Mouse (Mus musculus) bone marrow, adult 2 months (tissue): Measurements from ENCODE around the gene Osbpl6. TPM values are rescaled to one million over a fixed set of nuclear protein-coding genes. Genes with fewer than 3 reads are reported as not detected.

ENCODE experiments used
- H3K27ac ChIP-seq: fragments of 200-500 bp; 2 replicates; pipeline ENCODE4 v1.5.1; 2012; ENCODE audit warnings: low read depth, mild to moderate bottlenecking, control low read depth, inconsistent platforms, low read length; ENCODE audit not compliant: control insufficient read depth, poor library complexity, insufficient read depth
- H3K4me1 ChIP-seq: fragments of 200-500 bp; 2 replicates; pipeline ENCODE4 v1.6.1; 2011; ENCODE audit warnings: low read length; ENCODE audit not compliant: control insufficient read depth, insufficient read depth
- H3K4me3 ChIP-seq: fragments of 200-500 bp; replicated peaks from 2 replicates; pipeline ENCODE3; 2011; ENCODE audit warnings: mild to moderate bottlenecking, low read depth, low read length, control low read depth; ENCODE audit not compliant: control insufficient read depth
- CTCF ChIP-seq: fragments of 200-500 bp; IDR thresholded peaks from 2 replicates; pipeline ENCODE4 v1.5.1; 2011; ENCODE audit warnings: low read length, control low read depth; ENCODE audit not compliant: control insufficient read depth, insufficient read depth
- POLR2A ChIP-seq: fragments of 200-500 bp; IDR thresholded peaks from 2 replicates; pipeline ENCODE4 v1.6.1; 2011; ENCODE audit warnings: low read depth, mild to moderate bottlenecking, control low read depth, low read length, borderline replicate concordance; ENCODE audit not compliant: control insufficient read depth
- WGBS: fragments of 180-500 bp; shearing (Covaris S2); methylation state at CpG from one replicate; pipeline ENCODE4 v1.1.7; 2018; 5-methylcytosine and 5-hydroxymethylcytosine counted together
- polyA plus RNA-seq: library from polyadenylated mRNA; stranded (reverse); fragments of >200 nt; gene quantifications from 2 replicates; pipeline ENCODE4 v1.2.4, GENCODE M21; 2011; ENCODE audit warnings: low replicate concordance; ENCODE audit not compliant: missing spikeins, insufficient read depth, insufficient read length

Osbpl6 gene
- 0.92 TPM in 1 of 2 replicates, not detected in the other for polyA plus RNA-seq

GRCm38 (mm10) chr2:76406151-76406936 is at the start of gene Osbpl6:
Gene Osbpl6, plus strand, starts transcription at chr2:76406508.
- whole genome bisulfite sequencing, result 1% methylated on average over 86 of the region's 89 CpGs
- no peaks in the 10 kb centered on the region for H3K4me1 ChIP-seq
- TF ChIP-seq CTCF (no peak), POLR2A (no peak)

DNA sequence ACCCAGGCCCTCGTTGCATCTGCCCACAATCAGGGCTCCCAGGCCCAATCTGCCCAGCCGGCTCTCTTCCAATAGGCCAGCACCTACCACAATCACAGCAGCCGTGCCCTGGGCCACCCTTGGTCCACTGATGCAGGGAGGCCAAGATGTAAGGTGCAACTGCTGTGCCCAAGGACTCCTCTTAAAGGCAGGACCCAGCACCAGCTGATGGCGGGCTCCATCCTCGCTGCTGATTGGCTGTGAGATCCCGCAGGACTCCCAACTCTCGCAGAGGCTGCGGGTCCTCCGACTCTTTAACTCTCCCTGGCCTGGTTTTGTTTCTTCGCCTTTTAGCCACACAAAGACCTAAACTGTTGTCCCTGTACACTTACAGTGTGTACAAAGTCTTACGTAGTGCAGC is 46.1 kb upstream of the Osbpl6 start, which contains the start of gene Cyct:
Gene Cyct, minus strand, starts transcription at position 225 of the 400 bp plus-strand sequence.
- Histone ChIP-seq H3K4me3 (no peak within 1 kb of the TSS), H3K4me1 (no peaks in the 10 kb centered on the region)
- WGBS, result 82% methylated on average over 11 of the region's 11 CpGs

More at GRCm38 (mm10) chr2:76406151-76406936, at the start of gene Osbpl6:
- Histone ChIP-seq H3K27ac (no peak within 1 kb of the TSS), H3K4me3 (peak within 1 kb of the TSS; percentile 12)

GRCm38 (mm10) chr2:76362111-76362510 is 44.2 kb upstream of the Osbpl6 start:
- H3K4me3 ChIP-seq, result no peak overlapping the region
- WGBS, result 64% methylated on average over 2 of the region's 2 CpGs
- no peak for TF ChIP-seq CTCF
- TF ChIP-seq POLR2A, result no peak
- H3K27ac ChIP-seq, result no peak overlapping the region
- no peaks in the 10 kb centered on the region for H3K4me1 ChIP-seq

More for the DNA sequence above, 46.1 kb upstream of the Osbpl6 start, which contains the start of gene Cyct:
- TF ChIP-seq CTCF, result no peak
- no peak for TF ChIP-seq POLR2A
- no peak within 1 kb of the TSS for H3K27ac ChIP-seq

DNA sequence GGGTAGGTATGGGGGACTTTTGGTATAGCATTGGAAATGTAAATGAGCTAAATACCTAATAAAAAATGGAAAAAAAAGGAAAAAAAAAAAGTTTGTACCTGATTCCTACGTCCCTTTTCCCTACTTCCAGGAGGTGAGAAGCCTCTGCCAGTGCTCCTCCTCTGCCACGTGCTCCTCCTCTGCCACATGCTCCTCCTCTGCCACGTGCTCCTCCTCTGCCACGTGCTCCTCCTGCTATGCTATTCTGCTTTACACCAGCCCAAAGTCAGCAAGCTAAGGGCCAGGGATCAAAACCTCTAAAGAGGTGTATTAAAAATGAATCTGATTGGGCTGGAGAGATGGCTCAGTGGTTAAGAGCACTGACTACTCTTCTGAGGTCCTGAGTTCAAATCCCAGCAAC is 40.5 kb upstream of the Osbpl6 start:
- 59% methylated on average over 4 of the region's 4 CpGs for WGBS
- TF ChIP-seq CTCF (no peak), POLR2A (no peak)
- Histone ChIP-seq H3K4me3 (no peak overlapping the region), H3K27ac (no peak overlapping the region), H3K4me1 (no peaks in the 10 kb centered on the region)

DNA sequence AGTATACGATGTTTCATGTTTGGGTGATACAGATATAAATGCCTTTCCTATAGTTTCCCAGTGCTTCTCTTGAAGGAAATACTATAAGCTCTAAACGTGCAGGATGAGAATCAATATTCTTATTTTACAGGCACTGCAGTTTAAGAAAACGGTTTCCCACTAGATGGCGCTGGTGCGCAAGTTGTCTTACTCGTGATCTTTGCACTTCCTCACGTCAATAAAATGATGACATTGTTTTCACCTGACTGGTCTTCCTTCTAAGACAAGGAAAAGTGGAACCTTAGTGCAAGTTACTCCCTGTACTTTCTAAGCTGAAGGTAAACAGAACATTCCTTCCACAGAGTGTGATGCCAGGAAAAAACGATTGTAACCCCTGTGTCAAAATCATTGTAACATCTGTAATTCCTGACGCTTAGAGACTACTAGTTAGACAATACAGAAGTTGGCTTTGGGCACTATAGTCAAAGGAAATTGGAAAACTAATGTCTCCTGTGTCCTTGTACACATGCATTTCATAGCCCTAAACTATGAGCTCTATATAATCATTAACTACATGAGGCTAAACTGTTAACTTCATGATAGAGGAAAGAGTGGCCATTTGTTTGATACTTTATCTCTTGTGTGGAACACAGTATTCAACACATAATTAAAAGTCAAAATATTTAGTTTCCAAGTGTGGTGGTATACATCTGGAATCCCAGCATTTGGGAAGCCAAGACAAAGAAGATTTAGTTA is 39.0 kb upstream of the Osbpl6 start:
- no peak overlapping the region for H3K27ac ChIP-seq
- 14% methylated on average over 9 of the region's 9 CpGs for WGBS
- H3K4me1 ChIP-seq, result no peaks in the 10 kb centered on the region
- H3K4me3 ChIP-seq, result no peak overlapping the region
- TF ChIP-seq POLR2A, result no peak
- TF ChIP-seq CTCF, result peak; percentile 42; the same call in 1 of the 2 replicates

- Histone ChIP-seq H3K4me3 (no peak overlapping the region), H3K4me1 (no peaks in the 10 kb centered on the region), H3K27ac (no peak overlapping the region)
- WGBS, result 60% methylated on average over 13 of the region's 13 CpGs
- TF ChIP-seq POLR2A (no peak), CTCF (no peak)
These were observed 37.2 kb upstream of the Osbpl6 start for GRCm38 (mm10) chr2:76368861-76369660.

DNA sequence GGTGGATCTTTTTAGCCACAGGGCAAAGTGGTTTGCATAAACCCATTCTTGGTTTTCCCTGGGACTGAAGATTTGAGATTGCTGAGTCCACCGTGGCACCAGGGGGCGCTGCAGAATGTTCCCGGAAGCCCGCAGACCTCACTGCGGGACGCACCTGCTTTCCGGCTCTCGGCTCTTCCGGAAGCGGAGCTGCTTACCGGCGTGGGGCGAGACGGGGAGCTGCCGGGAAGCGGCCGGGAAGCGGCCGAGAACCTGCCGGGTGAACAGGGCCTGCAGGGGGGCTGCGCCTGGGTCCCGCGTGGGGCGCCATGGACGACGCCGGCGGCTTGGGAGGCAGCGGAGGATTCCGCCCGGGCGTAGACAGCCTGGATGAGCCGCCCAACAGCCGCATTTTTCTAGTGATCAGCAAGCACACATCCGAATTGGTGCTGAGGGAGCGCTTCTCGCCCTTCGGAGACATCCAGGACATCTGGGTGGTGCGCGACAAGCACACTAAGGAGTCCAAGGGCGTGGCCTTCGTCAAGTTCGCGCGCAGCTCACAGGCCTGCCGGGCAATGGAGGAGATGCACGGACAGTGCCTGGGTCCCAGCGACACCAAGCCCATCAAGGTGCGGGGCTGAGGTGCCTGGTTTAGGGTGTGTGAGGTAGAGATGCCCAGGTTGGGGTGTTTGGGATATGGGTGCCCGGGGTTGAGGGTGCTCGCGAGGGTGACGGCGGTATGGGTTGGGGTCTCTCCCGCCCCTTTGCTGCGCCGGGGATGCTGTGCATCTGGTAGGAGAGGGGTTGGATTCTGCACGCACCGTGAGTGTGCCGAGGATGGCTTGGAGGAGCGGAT is 36.3 kb upstream of the Osbpl6 start, which contains the start of gene Rbm45:
Gene Rbm45, plus strand, starts transcription at position 164 of the 835 bp plus-strand sequence.
- Histone ChIP-seq H3K4me3 (peak within 1 kb of the TSS; percentile 98), H3K4me1 (no peaks in the 10 kb centered on the region), H3K27ac (peak within 1 kb of the TSS; percentile 66)
- TF ChIP-seq POLR2A (peak; percentile 62; the same call in 1 of the 2 replicates), CTCF (peak; percentile 83)
- 1% methylated on average over 61 of the region's 61 CpGs for WGBS
